Mouse (Mus musculus): ENCODE measurements around the gene Ush1g. TPM values are rescaled to one million over a fixed set of nuclear protein-coding genes. Genes with fewer than 3 reads are reported as not detected.
A peak's percentile ranks its signal among the peaks of the same experiment; 100 is the strongest.

The Ush1g gene
- polyA plus RNA-seq, 1 experiment from 2014 or later, result not detected

GRCm38 (mm10) chr11:115288305-115288704 lies 33.5 kb downstream of the Ush1g start:
- no peaks in the 10 kb centered on the region for H3K4me1 ChIP-seq (replicated peaks)
- no peak overlapping the region for H3K9ac ChIP-seq (replicated peaks)
- H3K4me2 ChIP-seq, result no peak overlapping the region
- no peaks in the 10 kb centered on the region for H3K36me3 ChIP-seq
- H3K9me3 ChIP-seq, result no peaks in the 10 kb centered on the region
- ATAC-seq (ENCODE audit: insufficient number of reproducible peaks, insufficient read depth, low FRiP score, low TSS enrichment, low read depth), result no peak
- WGBS, result 74% methylated on average over 2 of the region's 2 CpGs
- H3K27me3 ChIP-seq, result peaks cover 4% of the 10 kb centered on the region
- H3K27ac ChIP-seq, result no peak overlapping the region
- H3K4me3 ChIP-seq (replicated peaks), result no peak overlapping the region

GRCm38 (mm10) chr11:115287386-115287785 lies 34.5 kb downstream of the Ush1g start:
- ATAC-seq (ENCODE audit: insufficient number of reproducible peaks, insufficient read depth, low FRiP score, low TSS enrichment, low read depth), result no peak
- 89% methylated on average over 5 of the region's 5 CpGs for WGBS
- no peak overlapping the region for H3K27ac ChIP-seq
- H3K9me3 ChIP-seq, result no peaks in the 10 kb centered on the region
- H3K9ac ChIP-seq (replicated peaks), result no peak overlapping the region
- no peaks in the 10 kb centered on the region for H3K36me3 ChIP-seq
- peaks cover 4% of the 10 kb centered on the region for H3K27me3 ChIP-seq
- no peak overlapping the region for H3K4me3 ChIP-seq (replicated peaks)
- H3K4me2 ChIP-seq, result no peak overlapping the region
- no peaks in the 10 kb centered on the region for H3K4me1 ChIP-seq (replicated peaks)

GRCm38 (mm10) chr11:115286201-115286993 lies 35.4 kb downstream of the Ush1g start:
- no peaks in the 10 kb centered on the region for H3K9me3 ChIP-seq
- H3K4me1 ChIP-seq (replicated peaks), result no peaks in the 10 kb centered on the region
- no peak overlapping the region for H3K27ac ChIP-seq
- no peaks in the 10 kb centered on the region; the same call in 1 of the 2 replicates for H3K27me3 ChIP-seq
- ATAC-seq (ENCODE audit: insufficient number of reproducible peaks, insufficient read depth, low FRiP score, low TSS enrichment, low read depth), result no peak
- WGBS, result 77% methylated on average over 19 of the region's 19 CpGs
- H3K9ac ChIP-seq (replicated peaks), result no peak overlapping the region
- no peak overlapping the region for H3K4me2 ChIP-seq
- no peaks in the 10 kb centered on the region for H3K36me3 ChIP-seq
- no peak overlapping the region for H3K4me3 ChIP-seq (replicated peaks)

GRCm38 (mm10) chr11:115285282-115285681 lies 36.6 kb downstream of the Ush1g start:
- Histone ChIP-seq H3K27ac (no peak overlapping the region), H3K36me3 (no peaks in the 10 kb centered on the region), H3K9me3 (no peaks in the 10 kb centered on the region), H3K27me3 (no peaks in the 10 kb centered on the region; the same call in 1 of the 2 replicates), H3K4me1 (replicated peaks) (no peaks in the 10 kb centered on the region), H3K4me2 (no peak overlapping the region), H3K4me3 (replicated peaks) (no peak overlapping the region), H3K9ac (replicated peaks) (no peak overlapping the region)
- no peak for ATAC-seq (ENCODE audit: insufficient number of reproducible peaks, insufficient read depth, low FRiP score, low TSS enrichment, low read depth)
- WGBS, result 62% methylated on average over 4 of the region's 4 CpGs

- Histone ChIP-seq H3K9me3 (no peaks in the 10 kb centered on the region), H3K36me3 (no peaks in the 10 kb centered on the region), H3K4me3 (replicated peaks) (no peak overlapping the region), H3K27me3 (no peaks in the 10 kb centered on the region; the same call in 1 of the 2 replicates), H3K27ac (no peak overlapping the region), H3K4me1 (replicated peaks) (no peaks in the 10 kb centered on the region), H3K4me2 (no peak overlapping the region), H3K9ac (replicated peaks) (no peak overlapping the region)
- WGBS, result 80% methylated on average over 12 of the region's 12 CpGs
- ATAC-seq (ENCODE audit: insufficient number of reproducible peaks, insufficient read depth, low FRiP score, low TSS enrichment, low read depth), result no peak
Observed at GRCm38 (mm10) chr11:115283891-115284620, 37.8 kb downstream of the Ush1g start.

GRCm38 (mm10) chr11:115283486-115283765 lies 38.4 kb downstream of the Ush1g start:
- Histone ChIP-seq H3K27me3 (no peaks in the 10 kb centered on the region; the same call in 1 of the 2 replicates), H3K36me3 (no peaks in the 10 kb centered on the region), H3K4me1 (replicated peaks) (no peaks in the 10 kb centered on the region), H3K4me3 (replicated peaks) (no peak overlapping the region), H3K9me3 (no peaks in the 10 kb centered on the region), H3K9ac (replicated peaks) (no peak overlapping the region), H3K4me2 (no peak overlapping the region), H3K27ac (no peak overlapping the region)
- WGBS, result 76% methylated on average over 9 of the region's 9 CpGs
- no peak for ATAC-seq (ENCODE audit: insufficient number of reproducible peaks, insufficient read depth, low FRiP score, low TSS enrichment, low read depth)

GRCm38 (mm10) chr11:115282723-115283485 lies 38.9 kb downstream of the Ush1g start:
- 85% methylated on average over 8 of the region's 8 CpGs for WGBS
- no peak overlapping the region for H3K4me3 ChIP-seq (replicated peaks)
- H3K27me3 ChIP-seq, result no peaks in the 10 kb centered on the region; the same call in 1 of the 2 replicates
- H3K9me3 ChIP-seq, result no peaks in the 10 kb centered on the region
- no peak overlapping the region for H3K4me2 ChIP-seq
- H3K27ac ChIP-seq, result no peak overlapping the region
- no peak for ATAC-seq (ENCODE audit: insufficient number of reproducible peaks, insufficient read depth, low FRiP score, low TSS enrichment, low read depth)
- peaks cover 3% of the 10 kb centered on the region for H3K4me1 ChIP-seq (replicated peaks)
- H3K36me3 ChIP-seq, result no peaks in the 10 kb centered on the region
- no peak overlapping the region for H3K9ac ChIP-seq (replicated peaks)

GRCm38 (mm10) chr11:115282295-115282694 lies 39.5 kb downstream of the Ush1g start:
- H3K36me3 ChIP-seq, result no peaks in the 10 kb centered on the region
- H3K27ac ChIP-seq, result no peak overlapping the region
- WGBS, result 66% methylated on average over 8 of the region's 8 CpGs
- no peak overlapping the region for H3K4me3 ChIP-seq (replicated peaks)
- peaks cover 7% of the 10 kb centered on the region for H3K4me1 ChIP-seq (replicated peaks)
- ATAC-seq (ENCODE audit: insufficient number of reproducible peaks, insufficient read depth, low FRiP score, low TSS enrichment, low read depth), result no peak
- no peaks in the 10 kb centered on the region for H3K9me3 ChIP-seq
- no peak overlapping the region for H3K9ac ChIP-seq (replicated peaks)
- no peak overlapping the region for H3K4me2 ChIP-seq
- no peaks in the 10 kb centered on the region; the same call in 1 of the 2 replicates for H3K27me3 ChIP-seq

GRCm38 (mm10) chr11:115279726-115280125 lies 42.1 kb downstream of the Ush1g start:
- ATAC-seq (ENCODE audit: insufficient number of reproducible peaks, insufficient read depth, low FRiP score, low TSS enrichment, low read depth), result no peak
- Histone ChIP-seq H3K36me3 (no peaks in the 10 kb centered on the region), H3K9ac (replicated peaks) (no peak overlapping the region), H3K4me3 (replicated peaks) (no peak overlapping the region), H3K27me3 (no peaks in the 10 kb centered on the region), H3K4me2 (no peak overlapping the region), H3K4me1 (replicated peaks) (peaks cover 16% of the 10 kb centered on the region), H3K27ac (no peak overlapping the region), H3K9me3 (no peaks in the 10 kb centered on the region)
- 74% methylated on average over 1 of the region's 1 CpGs for WGBS

- H3K4me2 ChIP-seq, result peak overlapping the region; percentile 74
- 73% methylated on average over 6 of the region's 6 CpGs for WGBS
- H3K4me1 ChIP-seq (replicated peaks), result peaks cover 16% of the 10 kb centered on the region
- H3K4me3 ChIP-seq (replicated peaks), result peak overlapping the region; percentile 54; the same call in 1 of the 2 replicates
- H3K27me3 ChIP-seq, result no peaks in the 10 kb centered on the region
- no peaks in the 10 kb centered on the region for H3K9me3 ChIP-seq
- no peak for ATAC-seq (ENCODE audit: insufficient number of reproducible peaks, insufficient read depth, low FRiP score, low TSS enrichment, low read depth)
- H3K9ac ChIP-seq (replicated peaks), result no peak overlapping the region
- no peak overlapping the region for H3K27ac ChIP-seq
- H3K36me3 ChIP-seq, result no peaks in the 10 kb centered on the region
Observed at GRCm38 (mm10) chr11:115278176-115278575, 43.7 kb downstream of the Ush1g start.

- Histone ChIP-seq H3K27me3 (no peaks in the 10 kb centered on the region), H3K9ac (replicated peaks) (peak overlapping the region; percentile 50), H3K27ac (peak overlapping the region; percentile 82; the same call in 1 of the 2 replicates), H3K36me3 (no peaks in the 10 kb centered on the region), H3K4me2 (peak overlapping the region; percentile 74), H3K4me3 (replicated peaks) (peak overlapping the region; percentile 54), H3K4me1 (replicated peaks) (peaks cover 16% of the 10 kb centered on the region), H3K9me3 (no peaks in the 10 kb centered on the region)
- WGBS, result 23% methylated on average over 7 of the region's 7 CpGs
- no peak for ATAC-seq (ENCODE audit: insufficient number of reproducible peaks, insufficient read depth, low FRiP score, low TSS enrichment, low read depth)
Observed at GRCm38 (mm10) chr11:115277604-115277975, 44.3 kb downstream of the Ush1g start.

Data from limb, embryonic 12.5 days (tissue).